Mouse (Mus musculus) embryonic fibroblast, embryonic 13.5 days (primary cell): Measurements from ENCODE around the gene Klc2. TPM values are rescaled to one million over a fixed set of nuclear protein-coding genes. Genes with fewer than 3 reads are reported as not detected.

Source experiments
- H3K27ac ChIP-seq: 2 replicates; pipeline ENCODE4 v1.5.1; 2012; ENCODE audit warnings: low read length, control low read depth, inconsistent platforms; ENCODE audit not compliant: insufficient read depth
- H3K4me1 ChIP-seq: 2 replicates; pipeline ENCODE4 v1.6.1; 2011; ENCODE audit warnings: low read length; ENCODE audit not compliant: control insufficient read depth, insufficient read depth
- H3K4me3 ChIP-seq: 2 replicates; pipeline ENCODE4 v1.5.1; 2011; ENCODE audit warnings: mild to moderate bottlenecking, control low read depth, low read length; ENCODE audit not compliant: insufficient read depth
- CTCF ChIP-seq: IDR thresholded peaks from 2 replicates; pipeline ENCODE4 v1.5.1; 2011; ENCODE audit warnings: mild to moderate bottlenecking, control low read depth, low read length, moderate library complexity, borderline replicate concordance; ENCODE audit not compliant: insufficient read depth
- POLR2A ChIP-seq: IDR thresholded peaks from 2 replicates; pipeline ENCODE4 v1.6.1; 2011; ENCODE audit warnings: low read depth, mild to moderate bottlenecking, control low read depth, low read length, moderate library complexity
- polyA plus RNA-seq: library from polyadenylated mRNA; stranded (reverse); fragments of >200 nt; gene quantifications from 2 replicates; pipeline ENCODE4 v1.2.4, GENCODE M21; 2011; ENCODE audit warnings: low read depth; ENCODE audit not compliant: missing spikeins, insufficient read length

The Klc2 gene
- polyA plus RNA-seq, 1 experiment = 24.2 TPM

DNA sequence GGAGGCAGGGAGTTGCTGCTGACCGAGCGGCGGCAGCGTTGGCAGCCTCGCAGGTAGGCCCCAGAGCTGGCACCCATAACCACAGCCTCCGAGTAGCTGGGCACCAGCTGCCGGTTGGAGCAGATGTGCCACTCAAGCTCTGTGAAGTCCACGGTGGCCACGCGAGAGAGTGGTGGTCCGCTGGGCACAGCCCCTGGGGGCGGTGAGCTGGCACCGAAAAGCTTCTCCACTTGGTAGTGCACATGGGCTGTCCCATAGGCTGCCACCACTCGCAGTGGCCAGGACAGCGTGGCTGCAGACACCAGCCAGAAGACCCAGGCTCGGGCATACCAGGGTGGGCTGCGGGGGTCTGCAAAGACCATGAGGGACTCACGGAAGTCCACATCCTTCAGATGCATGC lies 36.4 kb downstream of the Klc2 start:
- Histone ChIP-seq H3K4me3 (no peak overlapping the region), H3K4me1 (no peaks in the 10 kb centered on the region), H3K27ac (no peak overlapping the region)
- TF ChIP-seq POLR2A = no peak
- TF ChIP-seq CTCF = no peak

DNA sequence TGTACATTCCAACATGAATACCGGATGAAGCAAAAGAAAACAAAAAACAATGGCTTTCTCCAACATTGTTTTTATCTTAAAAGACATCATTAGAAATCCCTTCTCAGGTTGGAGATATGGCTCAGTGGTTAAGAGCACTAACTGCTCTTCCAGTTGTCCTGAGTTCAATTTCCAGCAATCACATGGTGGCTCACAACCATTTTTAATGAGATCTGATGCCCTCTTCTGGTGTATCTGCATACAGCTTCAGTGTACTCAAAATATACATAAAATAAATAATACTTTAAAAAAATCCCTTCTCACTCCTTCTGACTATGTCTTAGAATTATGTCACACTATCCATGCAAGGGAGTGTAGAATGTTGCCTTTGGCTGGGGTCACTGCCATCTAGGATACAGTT lies 39.1 kb downstream of the Klc2 start:
- Histone ChIP-seq H3K27ac (no peak overlapping the region), H3K4me1 (no peaks in the 10 kb centered on the region), H3K4me3 (no peak overlapping the region)
- no peak for TF ChIP-seq POLR2A
- TF ChIP-seq CTCF = no peak

DNA sequence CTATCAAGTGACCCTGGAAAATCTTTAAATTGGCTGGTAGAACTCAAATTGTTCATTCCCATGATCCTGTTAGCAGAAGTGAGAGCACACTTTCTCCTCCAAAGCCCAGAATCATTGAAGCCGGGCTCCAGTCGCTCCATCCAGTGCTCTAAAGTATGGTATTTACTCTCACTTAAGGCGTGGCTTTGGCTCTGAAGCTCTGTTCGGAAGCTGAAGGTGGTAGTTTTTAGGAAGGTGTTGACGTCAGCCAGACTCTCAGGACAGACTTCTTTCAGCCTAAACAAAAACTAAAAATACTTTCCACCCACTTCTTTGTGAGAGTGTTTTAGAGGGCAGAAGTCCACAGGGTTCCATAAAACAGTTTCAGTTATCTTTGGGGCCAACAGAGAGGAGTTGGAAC lies 44.8 kb downstream of the Klc2 start:
- Histone ChIP-seq H3K4me3 (no peak overlapping the region), H3K27ac (0 out of 2 replicates have a peak overlapping the region, but pooled peaks have one; percentile 23), H3K4me1 (no peaks in the 10 kb centered on the region; the same call in 1 of the 2 replicates)
- TF ChIP-seq CTCF (no peak), POLR2A (no peak)

DNA sequence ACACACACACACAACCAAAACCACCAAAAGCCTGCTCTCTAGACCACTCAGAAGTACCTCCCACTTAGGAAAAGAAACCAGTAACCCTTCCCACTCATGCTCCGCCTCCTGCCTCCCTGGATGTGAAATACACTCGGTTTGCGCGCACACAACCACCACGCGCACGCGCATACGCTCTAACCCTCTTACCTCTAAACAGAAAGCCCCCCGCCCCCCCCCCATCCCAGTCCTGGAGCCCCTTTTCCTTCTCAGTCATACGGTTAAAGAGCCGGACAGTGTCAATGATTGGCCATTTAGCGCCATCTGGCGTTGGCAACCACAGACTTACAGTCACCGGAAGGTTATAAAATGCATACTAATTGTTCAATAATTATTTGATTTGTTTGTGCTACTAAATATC lies 45.3 kb downstream of the Klc2 start:
- H3K4me3 ChIP-seq = peak overlapping the region; percentile 46
- H3K27ac ChIP-seq = peak overlapping the region; percentile 98
- TF ChIP-seq POLR2A (no peak; the same call in 1 of the 2 replicates), CTCF (peak; percentile 45; the same call in 1 of the 2 replicates)
- no peaks in the 10 kb centered on the region; the same call in 1 of the 2 replicates for H3K4me1 ChIP-seq

DNA sequence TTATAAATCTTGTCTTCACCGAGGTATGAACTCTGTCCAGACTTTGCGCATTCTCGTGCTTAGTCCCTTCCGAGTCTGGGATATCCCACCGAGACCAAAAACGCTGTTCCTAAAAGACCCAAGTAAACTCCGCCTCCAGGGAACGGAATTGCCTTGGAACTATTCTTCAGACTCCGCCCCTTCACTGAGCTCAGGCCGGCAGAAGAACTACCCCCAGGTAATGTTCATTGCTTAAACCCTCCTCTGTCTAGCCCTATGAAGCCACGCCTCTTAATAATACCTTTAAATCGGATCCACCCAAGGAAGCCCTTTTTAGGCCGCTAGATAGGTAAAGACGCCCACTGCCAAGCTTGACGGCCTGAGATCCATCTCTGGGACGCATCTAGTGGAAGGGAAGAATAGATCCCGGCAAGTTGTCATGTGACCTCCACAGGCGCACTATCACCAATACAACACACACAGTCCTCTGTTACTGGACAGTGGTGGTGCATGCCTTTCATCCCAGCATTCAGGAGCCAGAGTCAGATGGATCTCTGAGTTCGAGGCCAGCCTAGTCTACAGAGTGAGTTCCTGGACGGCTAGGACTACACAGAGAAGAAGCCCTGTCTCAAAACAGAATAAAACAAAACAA lies 45.9 kb downstream of the Klc2 start:
- TF ChIP-seq POLR2A (0 out of 2 replicates have a peak, but pooled peaks have one; percentile 48), CTCF (no peak)
- Histone ChIP-seq H3K4me3 (peak overlapping the region; percentile 46), H3K27ac (peak overlapping the region; percentile 98), H3K4me1 (no peaks in the 10 kb centered on the region; the same call in 1 of the 2 replicates)

DNA sequence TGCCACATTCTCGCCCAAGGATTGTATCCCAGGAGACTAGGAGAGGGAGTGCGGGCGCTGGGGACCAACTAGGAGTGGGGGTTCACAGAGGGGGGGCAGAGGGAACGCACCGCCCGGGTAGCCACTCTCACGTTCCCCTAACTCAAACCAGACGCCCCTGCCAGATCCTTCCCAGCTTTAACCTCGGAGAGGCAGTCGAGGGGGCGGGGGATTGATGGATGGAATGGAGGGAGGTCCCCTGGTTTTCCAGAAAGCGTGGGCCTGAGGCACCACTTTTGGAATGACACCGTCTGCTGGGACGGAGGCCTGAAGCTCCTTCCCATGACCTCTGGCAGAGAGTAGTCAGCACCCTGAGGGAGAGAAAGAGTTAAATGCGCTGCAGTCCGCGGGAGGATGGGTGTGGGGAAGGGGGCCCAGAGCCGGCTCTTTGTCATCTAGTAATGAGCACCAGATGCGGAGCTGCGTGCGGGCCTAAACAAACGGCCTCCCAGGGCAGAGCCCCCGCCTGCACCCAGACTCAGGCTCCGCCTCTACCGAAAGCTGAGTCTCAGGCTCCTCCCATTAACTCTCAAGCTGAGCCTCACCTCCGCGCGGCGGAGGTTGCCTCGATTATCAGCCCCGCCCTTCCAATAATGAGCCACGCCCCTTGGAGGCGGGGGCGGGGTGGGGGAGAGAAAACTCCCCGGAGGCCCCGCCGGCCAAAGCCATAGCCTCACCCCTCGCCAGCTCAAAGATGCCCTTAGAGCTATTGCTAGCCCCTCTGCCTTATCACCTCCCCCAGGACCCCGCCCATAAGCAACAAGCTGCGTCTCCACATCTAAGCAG lies 46.6 kb downstream of the Klc2 start:
- no peak for TF ChIP-seq CTCF
- TF ChIP-seq POLR2A = peak; percentile 69
- Histone ChIP-seq H3K27ac (peak overlapping the region; percentile 98), H3K4me1 (peaks cover 7% of the 10 kb centered on the region), H3K4me3 (peak overlapping the region; percentile 46)

DNA sequence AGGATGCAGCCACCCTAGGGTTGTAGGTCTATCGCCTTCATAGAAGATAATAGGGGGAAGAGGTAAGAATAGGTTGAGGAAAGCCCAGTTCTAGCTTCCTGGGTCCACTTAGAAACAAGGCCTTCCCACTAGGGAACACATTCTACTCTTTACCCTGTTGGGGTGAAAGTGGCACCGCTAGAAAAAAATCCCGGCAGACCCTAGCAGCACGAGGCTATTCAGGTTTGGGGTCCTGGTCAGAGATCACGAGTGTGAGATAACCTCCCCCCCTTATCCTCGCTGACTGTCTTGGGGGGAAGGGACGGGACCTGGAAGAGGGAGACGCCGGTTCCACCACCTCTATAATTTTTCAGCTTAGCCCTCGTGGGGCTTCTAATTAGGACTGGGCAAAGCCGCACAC lies 47.3 kb downstream of the Klc2 start:
- TF ChIP-seq POLR2A (peak; percentile 49; the same call in 1 of the 2 replicates), CTCF (no peak)
- H3K27ac ChIP-seq = peak overlapping the region; percentile 75
- H3K4me3 ChIP-seq = peak overlapping the region; percentile 29
- H3K4me1 ChIP-seq = peaks cover 7% of the 10 kb centered on the region

DNA sequence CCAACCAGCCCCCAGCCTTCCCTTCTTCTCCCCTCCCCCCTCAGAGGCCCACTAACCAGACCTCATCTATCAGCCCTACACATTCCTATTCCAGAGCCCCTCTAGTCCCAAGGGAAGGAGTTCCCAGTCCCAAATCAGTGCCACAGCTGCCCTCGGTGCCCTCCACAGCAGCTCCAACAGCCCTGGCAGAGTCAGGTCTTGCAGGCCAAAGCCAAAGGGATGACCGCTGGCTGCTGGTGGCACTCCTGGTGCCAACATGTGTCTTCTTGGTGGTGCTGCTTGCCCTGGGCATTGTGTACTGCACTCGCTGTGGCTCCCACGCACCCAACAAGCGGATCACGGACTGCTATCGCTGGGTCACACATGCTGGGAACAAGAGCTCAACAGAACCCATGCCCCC lies 48.4 kb downstream of the Klc2 start:
- H3K4me1 ChIP-seq = peaks cover 13% of the 10 kb centered on the region
- H3K27ac ChIP-seq = peak overlapping the region; percentile 75
- H3K4me3 ChIP-seq = peak overlapping the region; percentile 29; the same call in 1 of the 2 replicates
- TF ChIP-seq CTCF (no peak), POLR2A (peak; percentile 64)

DNA sequence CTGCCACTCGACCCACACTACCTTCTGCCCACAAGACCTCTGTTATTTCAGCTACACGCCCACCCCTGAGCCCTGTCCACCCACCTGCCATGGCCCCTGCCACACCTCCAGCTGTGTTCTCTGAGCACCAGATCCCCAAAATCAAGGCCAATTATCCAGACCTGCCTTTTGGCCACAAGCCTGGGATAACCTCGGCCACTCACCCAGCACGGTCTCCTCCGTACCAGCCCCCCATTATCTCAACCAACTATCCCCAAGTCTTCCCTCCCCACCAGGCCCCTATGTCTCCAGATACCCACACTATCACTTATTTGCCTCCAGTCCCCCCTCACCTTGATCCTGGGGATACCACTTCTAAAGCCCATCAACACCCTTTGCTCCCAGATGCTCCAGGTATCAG lies 48.9 kb downstream of the Klc2 start:
- TF ChIP-seq CTCF (no peak), POLR2A (no peak)
- peaks cover 18% of the 10 kb centered on the region for H3K4me1 ChIP-seq

More for the DNA sequence above, 48.9 kb downstream of the Klc2 start:
- H3K4me3 ChIP-seq = peak overlapping the region; percentile 41
- H3K27ac ChIP-seq = no peak overlapping the region
